Mouse (Mus musculus) heart, postnatal 0 days (tissue): Measurements from ENCODE around the gene Rnaseh2b. TPM values are rescaled to one million over a fixed set of nuclear protein-coding genes. Genes with fewer than 3 reads are reported as not detected.

Experiments used
- ATAC-seq: fragments of 200-750 bp; cut with Nextera tagmentation; 2 replicates; pipeline ENCODE4 v1.8.0; 2017; ENCODE audit warnings: low read depth, moderate number of reproducible peaks, moderate library complexity; ENCODE audit not compliant: insufficient read depth
- DNase-seq: peaks from one replicate; pipeline ENCODE4 v3.0.0-alpha.2; 2016; ENCODE audit warnings: low spot score
- H3K27ac ChIP-seq: fragments of 300-500 bp; sonication (generic); 2 replicates; pipeline ENCODE4 v1.5.1; 2014; ENCODE audit warnings: low read depth, mild to moderate bottlenecking
- H3K27me3 ChIP-seq: fragments of 300-500 bp; sonication (generic); 2 replicates; pipeline ENCODE4 v1.6.1; 2014; ENCODE audit warnings: low read length, mixed read lengths; ENCODE audit not compliant: control insufficient read depth, insufficient read depth
- H3K36me3 ChIP-seq: fragments of 300-500 bp; sonication (generic); replicated peaks from 2 replicates; pipeline ENCODE4 v1.6.1; 2014; ENCODE audit warnings: low read length, mixed read lengths; ENCODE audit not compliant: control insufficient read depth, insufficient read depth
- H3K4me1 ChIP-seq: fragments of 300-500 bp; sonication (generic); 2 replicates; pipeline ENCODE4 v1.6.1; 2014; ENCODE audit warnings: antibody characterized with exemption; ENCODE audit not compliant: control insufficient read depth, insufficient read depth
- H3K4me2 ChIP-seq: fragments of 300-500 bp; sonication (generic); 2 replicates; pipeline ENCODE4 v1.6.1; 2014; ENCODE audit warnings: low read depth, mild to moderate bottlenecking, low read length, moderate library complexity
- H3K4me3 ChIP-seq: fragments of 300-500 bp; sonication (generic); 2 replicates; pipeline ENCODE4 v1.5.1; 2014; ENCODE audit warnings: low read depth, low read length
- H3K9ac ChIP-seq: fragments of 300-500 bp; sonication (generic); replicated peaks from 2 replicates; pipeline ENCODE4 v1.6.1; 2014; ENCODE audit warnings: low read depth, low read length, mixed read lengths
- H3K9me3 ChIP-seq: fragments of 300-500 bp; sonication (generic); replicated peaks from 2 replicates; pipeline ENCODE4 v1.6.1; 2016; ENCODE audit warnings: low read length; ENCODE audit not compliant: control insufficient read depth
- CTCF ChIP-seq: IDR thresholded peaks from 2 replicates; pipeline ENCODE4 v1.5.1; 2016; ENCODE audit warnings: antibody characterized with exemption, control low read depth, low read depth
- EP300 ChIP-seq: IDR thresholded peaks from 2 replicates; pipeline ENCODE4 v1.6.1; 2016; ENCODE audit warnings: antibody characterized with exemption, low read depth
- WGBS: fragments of 180-500 bp; shearing (Covaris S2); extraction: QIAGEN DNeasy Blood & Tissue Kit; methylation state at CpG from one replicate; pipeline ENCODE4 v1.1.7; 2014; 5-methylcytosine and 5-hydroxymethylcytosine counted together
- polyA plus RNA-seq: library from polyadenylated mRNA; unstranded; fragments of >200 nt; fragmentation: Nextera tagmentation; extraction: Ambion mirVana; gene quantifications from 2 replicates; pipeline ENCODE4 v1.2.1, GENCODE M21; 2015
- total RNA-seq: library from RNA; depleted of rRNA; stranded (reverse); fragments of >200 nt; gene quantifications from 2 replicates; pipeline ENCODE4 v1.2.3, GENCODE M21; 2014; ENCODE audit warnings: low replicate concordance

The Rnaseh2b gene
- total and polyA plus RNA-seq, 2 experiments from 2014 or later, result 23.9 to 38.0 TPM

- Histone ChIP-seq H3K9me3 (no peaks in the 10 kb centered on the region), H3K9ac (no peak overlapping the region), H3K27ac (no peak overlapping the region), H3K4me3 (no peak overlapping the region), H3K4me2 (no peak overlapping the region), H3K36me3 (no peaks in the 10 kb centered on the region), H3K27me3 (no peaks in the 10 kb centered on the region), H3K4me1 (peaks cover 14% of the 10 kb centered on the region; the same call in 1 of the 2 replicates)
- no peak for DNase-seq
- TF ChIP-seq EP300 (no peak), CTCF (peak; percentile 48)
- 75% methylated on average over 9 of the region's 9 CpGs for WGBS
- no peak for ATAC-seq
Observed at GRCm38 (mm10) chr14:62333909-62334687, 41.7 kb downstream of the Rnaseh2b start.

DNA sequence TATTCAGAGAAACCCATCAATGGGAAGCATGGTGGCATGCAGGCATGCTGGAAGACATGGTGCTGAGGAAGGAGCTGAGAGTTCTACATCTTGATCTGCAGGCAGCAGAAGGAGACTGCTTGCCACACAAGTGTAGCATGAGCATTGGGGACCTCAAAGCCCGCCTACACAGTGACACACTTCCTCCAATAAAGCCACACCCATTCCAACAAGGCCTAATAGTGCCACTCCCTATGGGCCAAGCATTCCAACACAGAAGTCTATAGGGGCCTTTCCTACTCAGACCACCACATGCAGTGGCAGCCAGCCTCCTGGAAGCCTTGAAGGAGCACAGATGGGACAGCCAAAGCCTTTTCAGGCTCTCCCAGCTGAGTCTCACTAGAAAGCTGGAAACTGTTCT is 46.8 kb downstream of the Rnaseh2b start:
- H3K27ac ChIP-seq, result peak overlapping the region; percentile 56
- no peaks in the 10 kb centered on the region for H3K27me3 ChIP-seq
- H3K36me3 ChIP-seq, result no peaks in the 10 kb centered on the region
- peaks cover 22% of the 10 kb centered on the region for H3K4me1 ChIP-seq
- ATAC-seq, result 0 out of 2 replicates have a peak, but pooled peaks have one; percentile 24
- no peak overlapping the region for H3K4me2 ChIP-seq
- no peak for DNase-seq
- TF ChIP-seq CTCF (no peak), EP300 (no peak)
- H3K9me3 ChIP-seq, result no peaks in the 10 kb centered on the region
- 72% methylated on average over 1 of the region's 1 CpGs for WGBS
- no peak overlapping the region for H3K4me3 ChIP-seq
- H3K9ac ChIP-seq, result no peak overlapping the region

- Histone ChIP-seq H3K9me3 (no peaks in the 10 kb centered on the region), H3K27ac (peak overlapping the region; percentile 68), H3K36me3 (no peaks in the 10 kb centered on the region), H3K9ac (no peak overlapping the region; the same call in 1 of the 2 replicates), H3K4me2 (peak overlapping the region; percentile 5; the same call in 1 of the 2 replicates), H3K4me3 (no peak overlapping the region), H3K4me1 (peaks cover 22% of the 10 kb centered on the region), H3K27me3 (no peaks in the 10 kb centered on the region)
- 39% methylated on average over 8 of the region's 8 CpGs for WGBS
- no peak for ATAC-seq
- TF ChIP-seq EP300 (no peak), CTCF (no peak)
- DNase-seq, result no peak
Observed at GRCm38 (mm10) chr14:62341887-62342642, 49.7 kb downstream of the Rnaseh2b start.

- Histone ChIP-seq H3K4me1 (peaks cover 22% of the 10 kb centered on the region), H3K36me3 (no peaks in the 10 kb centered on the region), H3K27ac (peak overlapping the region; percentile 68), H3K4me3 (no peak overlapping the region), H3K4me2 (peak overlapping the region; percentile 5; the same call in 1 of the 2 replicates), H3K27me3 (no peaks in the 10 kb centered on the region), H3K9ac (no peak overlapping the region; the same call in 1 of the 2 replicates), H3K9me3 (no peaks in the 10 kb centered on the region)
- WGBS, result 33% methylated on average over 10 of the region's 10 CpGs
- ATAC-seq, result peak; percentile 53; the same call in 1 of the 2 replicates
- TF ChIP-seq EP300 (no peak), CTCF (no peak)
- peak; percentile 49 for DNase-seq
Observed at GRCm38 (mm10) chr14:62342643-62343144, 50.3 kb downstream of the Rnaseh2b start.

DNA sequence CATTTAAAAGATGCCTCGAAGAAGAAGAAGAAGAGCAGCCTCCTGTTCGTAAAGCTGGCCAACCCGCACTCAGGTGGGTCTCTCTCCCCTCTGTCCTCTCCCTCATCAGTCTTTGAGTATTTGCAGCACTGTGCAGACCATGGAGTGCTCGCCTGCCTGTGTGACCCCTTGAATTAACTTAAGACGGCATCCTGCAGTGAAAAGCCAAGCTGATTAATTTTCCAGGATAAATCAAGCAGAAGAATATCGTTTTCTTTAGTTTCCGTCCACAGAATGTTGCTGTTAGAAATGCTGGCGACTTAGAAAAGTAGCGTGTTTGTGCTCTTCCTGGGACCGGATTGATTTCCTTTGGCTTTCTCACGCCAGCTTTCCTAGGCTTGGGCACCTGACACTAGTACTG is 54.2 kb downstream of the Rnaseh2b start:
- DNase-seq (no peak), ATAC-seq (no peak)
- Histone ChIP-seq H3K27me3 (no peaks in the 10 kb centered on the region), H3K9me3 (no peaks in the 10 kb centered on the region), H3K4me2 (no peak overlapping the region), H3K36me3 (no peaks in the 10 kb centered on the region; the same call in 1 of the 2 replicates), H3K27ac (no peak overlapping the region), H3K9ac (no peak overlapping the region), H3K4me1 (peaks cover 14% of the 10 kb centered on the region), H3K4me3 (no peak overlapping the region)
- WGBS, result 85% methylated on average over 11 of the region's 11 CpGs
- no peak for TF ChIP-seq CTCF
- no peak for TF ChIP-seq EP300
